Mouse (Mus musculus): Measurements from ENCODE around the gene Abcc12.

Gene Abcc12

DNA sequence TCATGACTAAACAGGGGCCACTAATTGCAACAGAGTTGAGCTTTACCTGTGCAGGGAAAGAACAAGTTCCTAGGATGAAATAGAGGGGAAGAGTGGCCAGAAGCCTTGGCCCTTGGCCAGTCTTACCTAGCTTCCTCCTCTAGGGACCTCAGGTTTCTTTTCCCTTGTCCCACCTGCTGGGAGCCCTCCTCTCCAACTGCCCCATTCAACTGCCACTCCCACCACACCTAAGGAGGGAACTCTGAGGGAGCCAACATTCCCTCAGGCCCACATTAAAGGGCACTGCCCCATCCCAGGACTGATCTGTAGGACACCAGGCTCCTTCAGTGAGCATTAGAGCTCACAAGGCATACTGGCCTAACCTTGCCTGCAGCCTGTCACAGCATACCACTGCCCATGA lies at the start of gene Abcc12:
TSS of gene Abcc12 (minus strand) at position 229 of the 400 bp plus-strand sequence.
- DNase-seq (ENCODE audit: low read depth): no peak

DNA sequence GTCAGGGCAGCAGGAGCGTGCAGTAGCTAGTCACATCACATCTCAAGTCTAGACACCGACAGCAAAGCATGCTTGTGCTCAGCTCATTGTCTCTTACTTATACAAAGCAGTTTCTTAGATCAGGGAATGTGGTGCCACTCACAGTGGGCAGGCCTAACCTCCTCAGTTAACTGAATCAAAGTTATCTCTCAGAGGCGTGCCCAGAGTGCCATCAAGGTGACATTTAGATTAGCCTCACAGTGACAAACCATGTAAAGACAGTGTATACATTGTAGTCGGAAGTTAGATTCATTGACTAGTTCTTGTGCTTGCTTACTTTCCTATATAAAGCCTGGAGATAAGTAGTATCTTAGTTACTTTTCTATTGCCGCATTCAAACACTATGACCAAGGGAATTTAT lies 49.7 kb upstream of the Abcc12 start:
- no peak for DNase-seq (ENCODE audit: low read depth)

DNA sequence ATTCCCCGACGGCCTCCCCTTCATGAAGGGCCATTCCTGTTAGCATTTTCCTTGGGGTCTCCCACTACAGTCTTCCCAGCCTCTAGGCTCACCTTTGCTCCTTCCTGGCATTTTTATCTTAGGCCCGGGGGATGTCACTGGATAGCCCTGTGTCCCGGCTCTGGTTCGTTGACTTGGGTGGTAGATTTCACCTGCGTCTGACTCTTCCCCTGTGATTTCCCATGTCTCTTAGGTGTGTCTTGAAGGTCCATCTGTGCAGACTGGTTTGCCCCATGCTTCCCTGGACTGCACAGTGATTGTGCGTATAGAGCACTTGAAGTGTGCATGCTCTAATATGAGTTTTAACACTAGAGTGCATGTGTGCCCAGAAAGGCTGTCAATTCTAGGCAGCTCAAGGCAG lies 44.4 kb upstream of the Abcc12 start:
- peak; percentile 24 for DNase-seq (ENCODE audit: low read depth)

DNA sequence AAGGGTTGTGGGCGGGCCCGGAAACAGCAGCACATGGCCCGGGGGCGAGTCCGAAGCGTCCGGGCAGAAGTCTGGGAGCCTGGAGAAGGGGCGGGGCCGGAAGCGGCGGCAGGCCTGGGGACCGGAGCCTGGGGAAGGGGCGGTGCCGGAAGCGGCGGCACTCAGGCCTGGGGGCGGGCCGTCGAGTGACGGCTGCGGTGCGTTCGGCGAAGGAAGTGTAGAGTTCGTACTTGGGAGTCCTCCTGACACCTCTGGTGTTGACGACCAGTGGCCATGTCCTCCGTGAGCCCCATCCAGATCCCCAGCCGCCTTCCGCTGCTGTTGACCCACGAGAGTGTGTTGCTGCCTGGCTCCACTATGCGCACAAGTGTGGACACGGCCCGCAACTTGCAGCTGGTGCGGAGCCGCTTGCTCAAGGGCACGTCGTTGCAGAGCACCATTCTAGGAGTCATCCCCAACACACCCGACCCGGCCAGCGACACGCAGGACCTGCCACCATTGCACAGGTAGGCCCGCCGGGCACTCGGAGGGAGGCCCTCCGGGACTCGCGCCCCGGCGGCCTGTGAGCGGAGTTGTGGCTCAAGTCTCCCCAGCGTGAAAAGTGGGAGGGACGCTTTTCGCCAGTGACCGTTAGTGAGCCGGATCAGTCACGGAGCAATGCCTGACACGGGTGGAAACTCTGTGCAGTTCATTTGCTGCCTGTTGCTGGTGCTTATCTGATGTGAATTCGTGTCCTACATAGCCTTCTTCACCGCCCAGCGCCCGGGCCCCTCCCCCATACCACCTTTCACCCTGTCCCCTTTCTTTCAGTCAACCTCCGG lies 43.6 kb upstream of the Abcc12 start, which contains the start of gene Lonp2:
TSS of gene Lonp2 (plus strand) at position 133 of the 821 bp plus-strand sequence.
- peak; percentile 97 for DNase-seq (ENCODE audit: low read depth)

DNA sequence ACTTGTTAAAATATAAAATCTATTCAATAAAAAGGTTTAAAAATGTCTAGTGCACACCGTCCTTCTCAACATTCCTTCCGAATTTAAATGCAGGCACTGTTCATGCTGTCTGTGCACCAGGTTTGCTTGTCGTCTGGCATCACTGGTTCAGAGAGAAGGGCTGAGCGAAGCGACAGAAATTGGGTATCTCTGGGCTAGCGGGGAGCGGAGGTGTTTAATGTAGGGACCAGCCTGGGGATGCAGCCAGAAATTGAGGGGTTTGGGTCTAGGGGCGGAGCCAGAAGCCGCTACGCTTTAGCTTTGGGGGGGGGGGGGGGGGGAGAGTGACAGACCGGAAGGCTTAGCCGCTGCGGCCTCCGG lies 43.0 kb upstream of the Abcc12 start:
- no peak for DNase-seq (ENCODE audit: low read depth)

DNA sequence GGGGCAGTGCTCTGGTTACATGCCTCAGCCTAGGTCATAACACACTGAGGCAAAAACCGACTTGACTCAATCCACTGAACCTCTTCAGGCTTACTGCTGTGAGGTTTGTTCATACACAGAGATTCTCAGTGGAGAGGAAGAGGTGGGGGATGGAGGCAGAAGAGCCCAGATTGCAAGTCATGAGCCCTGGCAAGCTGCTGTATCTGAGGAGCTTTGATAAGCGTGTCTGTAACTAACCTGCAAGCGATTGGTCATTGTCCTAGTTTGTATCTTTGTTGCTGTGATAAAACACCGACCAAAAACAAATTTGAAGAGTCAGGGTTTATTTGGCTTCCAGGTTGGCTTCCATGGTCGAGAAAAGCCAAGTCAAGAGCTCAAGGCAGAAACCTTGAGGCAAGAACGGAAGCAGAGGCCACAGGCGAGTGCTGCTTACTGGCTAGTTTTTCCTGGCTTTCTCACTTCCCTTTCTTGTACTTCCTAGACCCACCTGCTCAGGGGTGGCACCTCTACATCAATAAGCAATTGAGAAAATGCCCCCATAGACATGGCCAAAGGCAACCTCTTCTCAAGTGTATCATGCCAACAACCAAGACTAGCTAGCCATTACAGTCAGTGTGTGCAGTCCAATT lies 37.4 kb upstream of the Abcc12 start:
- peak; percentile 46 for DNase-seq (ENCODE audit: low read depth)

DNA sequence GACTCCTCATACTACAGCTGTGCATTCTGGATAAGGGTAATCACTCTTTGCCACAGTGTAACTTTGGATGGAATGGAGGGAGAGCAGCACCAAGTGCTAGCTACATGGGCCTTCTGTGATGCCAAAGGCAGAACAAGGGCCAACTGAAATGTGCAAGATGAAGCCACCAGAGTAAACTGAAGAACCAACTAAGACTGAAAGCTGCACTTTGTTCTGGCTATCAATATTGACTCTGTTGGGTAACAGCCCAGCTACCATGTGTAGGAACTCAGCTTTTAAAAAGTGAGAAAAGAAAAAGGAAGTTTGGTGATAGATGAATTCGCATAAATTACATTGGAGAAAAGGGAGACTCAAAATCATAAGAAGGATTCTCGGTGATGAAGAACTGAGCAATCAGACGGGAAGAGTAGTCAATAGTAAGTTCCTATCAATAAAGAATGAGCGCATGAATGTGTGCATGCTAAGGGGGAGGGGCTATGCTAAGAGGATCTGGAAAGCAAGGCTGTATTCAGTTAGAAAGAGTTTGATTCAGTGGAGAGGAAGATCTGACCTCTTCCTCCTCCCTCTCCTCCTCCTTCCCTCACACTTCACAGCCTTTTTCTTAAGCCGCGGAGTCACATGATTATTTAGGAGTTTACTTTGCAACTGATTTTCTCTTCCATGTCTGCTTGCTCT lies 34.7 kb upstream of the Abcc12 start:
- no peak for DNase-seq (ENCODE audit: low read depth)

DNA sequence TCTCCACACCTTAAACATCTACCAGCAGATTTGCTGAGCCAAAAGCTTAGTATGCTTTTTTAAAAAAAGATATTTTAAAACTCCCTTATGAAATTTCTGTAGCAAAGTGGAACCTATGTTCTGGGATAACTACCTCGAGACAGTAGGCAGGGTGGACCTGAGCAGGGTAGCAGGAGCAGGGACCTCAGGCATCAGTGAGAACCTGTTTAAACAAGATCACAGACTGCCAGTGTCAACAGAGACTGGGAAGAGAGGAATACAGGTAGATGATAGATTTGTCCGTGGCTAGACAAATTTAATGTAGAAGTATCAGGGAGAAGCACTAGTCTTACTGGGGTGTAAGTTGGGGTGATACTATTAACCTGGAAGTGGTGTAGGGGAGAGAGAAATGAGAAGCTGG lies 33.3 kb upstream of the Abcc12 start:
- DNase-seq (ENCODE audit: low read depth): no peak

DNA sequence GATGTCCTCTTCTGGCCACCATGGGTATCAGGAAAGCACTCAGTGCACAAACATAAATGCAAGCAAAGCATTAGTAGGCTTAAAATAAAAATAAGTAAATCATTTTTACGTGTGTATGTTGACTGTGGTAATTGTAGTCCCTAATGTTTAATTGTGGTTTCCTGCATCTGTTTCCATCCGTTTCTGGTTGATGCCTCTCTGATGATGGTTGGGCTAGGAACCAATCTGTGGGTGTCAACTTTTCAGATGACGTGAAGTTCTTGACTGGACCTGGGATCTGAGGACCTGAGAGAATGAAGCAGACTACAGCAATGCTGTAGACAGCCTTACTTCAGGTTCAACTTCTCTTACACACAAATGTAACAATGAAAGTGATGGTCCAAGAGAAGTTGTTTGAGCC lies 24.2 kb upstream of the Abcc12 start:
- DNase-seq (ENCODE audit: low read depth): peak; percentile 36

DNA sequence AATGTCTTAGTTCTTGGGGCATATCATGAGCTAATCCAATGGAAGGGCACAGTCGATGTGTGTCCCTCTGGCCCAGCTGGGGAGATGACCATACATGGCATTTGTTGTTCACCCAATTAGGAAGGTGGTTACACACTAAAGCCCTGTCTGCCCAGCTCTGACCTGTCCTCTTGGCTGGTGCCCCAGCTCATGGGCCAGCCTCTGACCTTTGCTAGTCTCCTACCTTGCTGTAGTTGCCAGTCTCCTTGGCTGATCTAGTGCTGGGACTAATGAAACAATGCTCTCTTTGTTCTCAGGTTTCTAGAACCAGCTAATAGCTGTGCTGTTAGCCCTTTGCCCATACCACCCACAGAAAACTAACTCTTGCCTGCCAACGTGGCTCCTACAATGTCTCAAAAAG lies 22.7 kb upstream of the Abcc12 start:
- DNase-seq (ENCODE audit: low read depth): no peak

DNA sequence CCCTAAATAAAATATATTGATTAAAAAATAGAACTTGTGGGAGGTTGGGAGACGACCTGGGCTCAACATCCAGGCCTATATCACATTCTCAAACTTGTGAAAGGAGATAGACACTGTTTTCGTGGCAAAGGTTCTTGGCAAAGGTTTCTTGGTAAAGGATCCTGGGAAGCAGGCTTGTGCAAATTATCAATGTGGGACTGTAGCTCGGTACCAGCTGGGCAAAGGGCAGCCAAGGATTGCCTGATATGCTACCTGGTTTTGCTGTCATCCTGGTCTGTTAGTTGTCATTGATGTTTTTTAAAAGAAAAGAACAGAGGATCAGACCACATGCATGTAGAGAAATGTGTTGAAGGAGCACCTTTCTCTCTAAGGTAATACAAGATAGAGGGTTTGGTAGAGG lies 19.8 kb upstream of the Abcc12 start:
- DNase-seq (ENCODE audit: low read depth): no peak

DNA sequence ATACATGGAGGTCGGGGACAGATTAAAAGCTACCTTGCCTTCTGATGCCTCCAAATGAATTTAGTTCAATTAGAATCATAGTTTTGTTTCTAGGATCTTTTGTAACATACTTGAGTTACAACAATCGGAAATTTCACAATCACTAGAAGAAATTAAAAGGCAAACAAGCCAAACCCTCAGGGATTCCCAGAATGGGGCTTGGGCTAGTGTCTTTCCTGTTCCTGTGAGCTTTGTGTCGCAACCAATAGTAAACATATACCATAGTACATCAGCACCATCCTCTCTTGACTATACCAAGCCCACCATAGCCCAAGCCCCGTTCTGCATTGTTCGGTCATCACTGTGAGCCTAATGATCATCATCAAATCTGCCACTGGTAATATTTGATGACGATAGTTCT lies 18.8 kb upstream of the Abcc12 start:
- peak; percentile 31 for DNase-seq (ENCODE audit: low read depth)

DNA sequence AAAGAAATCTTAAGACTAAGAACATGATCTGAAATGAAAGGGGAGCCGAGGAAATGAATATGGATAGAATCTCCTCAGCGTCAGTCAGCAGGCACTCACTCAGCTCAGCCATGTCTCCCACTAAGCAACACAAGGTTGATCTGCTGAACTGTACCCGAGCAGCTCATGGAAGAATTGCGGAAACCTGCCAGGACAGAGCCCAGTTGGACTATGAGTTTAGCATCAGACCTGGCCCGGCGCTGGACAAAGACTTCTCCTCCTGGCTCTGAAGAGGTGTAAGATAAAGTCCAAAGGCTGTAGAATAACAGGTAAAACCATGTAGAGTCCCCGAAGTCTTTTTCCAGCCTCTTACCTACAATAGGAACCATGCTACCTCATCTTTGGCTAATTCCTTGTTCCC lies 17.2 kb upstream of the Abcc12 start:
- DNase-seq (ENCODE audit: low read depth): no peak

DNA sequence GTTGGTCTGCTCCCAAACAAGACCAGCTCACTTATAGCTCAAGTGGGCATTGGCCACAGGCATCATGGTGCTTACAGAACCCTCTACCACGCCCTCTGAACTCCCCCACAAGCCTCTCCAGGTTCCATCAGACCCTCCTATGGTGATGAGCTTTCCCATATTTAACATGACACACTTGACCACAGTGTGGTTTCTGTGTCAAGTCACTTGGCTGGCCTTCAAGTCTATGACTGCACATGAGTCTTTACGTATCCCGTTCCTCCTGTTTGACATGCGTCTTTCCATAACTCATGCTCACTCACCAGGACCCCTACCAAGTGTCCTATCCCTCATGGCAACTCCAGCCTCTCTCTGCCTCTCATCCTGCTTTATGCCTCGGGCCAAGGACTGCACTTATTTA lies 15.2 kb upstream of the Abcc12 start:
- peak; percentile 65 for DNase-seq (ENCODE audit: low read depth)

DNA sequence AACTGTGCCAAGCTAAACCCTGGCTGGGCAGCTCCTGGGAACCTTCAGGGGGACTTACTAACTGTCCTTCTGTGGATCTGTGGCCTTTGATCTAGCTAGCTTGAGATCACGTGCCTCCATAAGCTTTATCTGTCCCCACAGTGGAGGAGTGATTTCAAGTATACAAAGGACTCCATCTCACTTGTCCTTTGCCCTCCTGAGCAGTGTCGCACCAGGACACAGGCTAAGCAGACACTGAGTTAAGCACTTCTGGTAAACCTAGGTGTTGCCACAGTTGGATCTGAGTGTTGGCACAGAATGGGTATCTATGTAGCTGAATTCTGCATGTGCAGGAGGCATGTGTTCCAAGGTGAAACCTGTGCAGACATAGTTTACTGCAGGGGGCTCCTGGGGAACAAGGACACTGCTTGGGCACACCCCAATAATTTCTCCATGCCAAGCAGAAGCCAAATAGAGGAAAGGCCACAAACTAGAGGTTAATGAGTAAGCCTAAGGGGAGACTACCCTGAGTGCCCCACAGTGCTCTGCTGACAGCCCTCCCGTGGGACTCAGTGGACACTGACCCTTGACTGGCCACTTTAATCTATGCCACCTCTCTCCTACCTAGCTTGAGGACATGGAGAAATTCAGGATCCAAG lies 13.8 kb upstream of the Abcc12 start:
- DNase-seq (ENCODE audit: low read depth): no peak

DNA sequence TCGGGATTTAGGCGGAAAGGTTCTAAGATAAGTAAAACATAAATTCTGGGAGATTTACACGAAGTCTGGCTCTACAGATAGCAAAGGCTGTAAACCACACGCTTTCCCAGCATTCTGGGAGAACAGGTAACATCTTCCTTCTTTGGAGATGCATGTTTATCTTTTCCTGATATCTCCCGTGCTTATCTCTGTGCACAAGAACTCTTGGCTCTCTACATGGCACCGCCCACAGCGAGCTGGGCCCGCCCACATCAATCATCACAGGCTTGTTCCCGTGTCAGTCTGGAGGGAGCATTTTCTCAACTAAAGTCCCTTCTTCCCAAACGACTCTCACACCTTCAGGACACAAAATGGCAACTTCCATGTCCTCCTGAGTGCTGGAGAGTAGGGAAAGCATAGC lies 12.6 kb upstream of the Abcc12 start:
- DNase-seq (ENCODE audit: low read depth): no peak

DNA sequence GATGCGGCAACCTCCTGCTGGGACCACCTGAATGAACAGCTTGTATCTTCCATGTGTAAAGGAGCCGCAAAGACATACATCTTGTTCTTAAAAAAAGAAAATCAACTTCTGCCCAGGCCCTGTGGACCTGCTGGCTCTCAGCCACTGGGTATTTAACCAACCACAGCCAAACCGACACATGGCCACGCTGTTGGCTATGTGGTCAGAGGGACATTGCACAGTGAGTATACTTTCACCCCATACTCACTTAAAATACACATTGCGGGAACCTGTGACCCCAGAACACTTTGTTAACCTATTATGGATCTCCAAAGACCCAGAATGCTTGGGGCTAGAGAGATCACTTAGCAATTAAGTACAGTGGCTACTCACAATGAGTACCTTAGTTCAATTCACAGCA lies 7.9 kb upstream of the Abcc12 start:
- DNase-seq (ENCODE audit: low read depth): no peak

DNA sequence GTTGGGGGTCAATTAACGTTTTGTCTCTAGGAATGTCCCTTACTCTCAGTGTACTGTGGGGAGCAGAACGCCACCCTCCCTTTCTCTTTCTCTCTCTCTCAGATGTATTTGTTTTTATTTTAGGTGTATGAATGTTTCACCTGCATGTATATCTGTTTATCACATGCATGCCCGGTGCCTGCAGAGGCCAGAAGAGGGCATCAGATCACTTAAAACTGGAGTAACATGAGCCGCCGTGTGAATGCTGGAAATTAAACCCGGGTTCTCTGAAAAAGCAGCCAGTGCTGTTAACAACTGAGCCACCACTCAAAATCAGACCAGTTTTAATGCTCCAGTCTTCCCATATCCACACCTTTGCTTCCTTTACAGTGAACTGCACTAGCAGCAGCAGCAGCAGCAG lies 6.2 kb upstream of the Abcc12 start:
- peak; percentile 75 for DNase-seq (ENCODE audit: low read depth)

DNA sequence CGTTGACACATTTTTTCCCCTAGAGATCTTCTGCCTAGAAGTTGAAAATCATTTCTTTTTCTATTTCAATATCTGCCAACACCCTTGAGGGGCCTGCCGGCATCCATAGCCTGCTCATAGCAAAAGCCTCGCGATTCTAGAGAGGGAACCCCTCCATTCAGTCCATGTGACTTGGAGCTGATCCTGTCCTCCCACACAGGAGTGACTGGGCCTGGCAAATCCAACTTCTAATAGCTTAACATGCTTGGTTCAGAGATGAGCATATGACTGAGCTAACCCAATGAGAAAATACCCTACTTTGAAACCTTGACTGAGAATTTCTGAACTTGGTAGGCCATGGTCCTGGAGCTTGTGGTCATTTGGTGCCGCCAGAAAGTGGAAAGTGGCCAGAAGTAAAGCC lies 5.6 kb upstream of the Abcc12 start:
- no peak for DNase-seq (ENCODE audit: low read depth)

DNA sequence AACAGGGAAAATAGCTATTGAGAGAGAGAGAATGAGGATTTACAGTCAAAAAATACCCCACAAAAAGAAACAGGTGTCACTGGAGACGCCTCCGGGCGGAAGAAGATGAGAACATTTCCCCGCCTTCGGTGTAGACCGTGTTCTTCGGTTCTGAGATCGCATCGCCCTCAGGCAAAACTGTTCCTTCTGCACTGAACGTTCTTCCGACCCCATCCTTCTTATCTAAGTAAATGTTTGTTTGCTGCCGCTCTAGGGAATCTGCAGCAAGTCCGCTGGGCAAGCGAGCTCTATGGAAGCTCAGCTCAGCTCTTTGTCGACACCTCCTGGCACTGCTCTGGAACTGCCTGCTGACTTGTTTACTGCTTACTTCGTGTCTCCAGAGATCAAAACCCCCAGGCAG lies 5.0 kb upstream of the Abcc12 start:
- DNase-seq (ENCODE audit: low read depth): peak; percentile 84

DNA sequence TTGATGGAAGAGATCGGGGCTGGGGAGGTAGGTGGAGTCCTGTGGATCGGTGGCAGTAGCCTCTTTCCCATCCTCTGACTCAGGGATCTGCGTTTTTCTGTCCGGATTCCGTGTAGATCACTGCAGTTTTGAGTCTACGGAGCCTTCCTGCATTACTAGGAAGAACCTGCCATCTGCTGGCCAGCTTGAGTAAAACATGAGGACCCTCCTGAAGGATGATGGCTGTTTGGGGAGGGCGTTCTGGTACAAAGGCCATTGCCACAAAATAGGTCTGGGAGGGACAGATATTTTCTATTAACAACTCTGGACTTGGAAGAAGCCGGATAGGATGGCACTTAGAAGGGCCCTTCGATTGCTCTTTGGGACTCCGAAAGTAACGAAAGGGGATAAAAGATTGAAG lies 4.6 kb upstream of the Abcc12 start:
- peak; percentile 88 for DNase-seq (ENCODE audit: low read depth)

DNA sequence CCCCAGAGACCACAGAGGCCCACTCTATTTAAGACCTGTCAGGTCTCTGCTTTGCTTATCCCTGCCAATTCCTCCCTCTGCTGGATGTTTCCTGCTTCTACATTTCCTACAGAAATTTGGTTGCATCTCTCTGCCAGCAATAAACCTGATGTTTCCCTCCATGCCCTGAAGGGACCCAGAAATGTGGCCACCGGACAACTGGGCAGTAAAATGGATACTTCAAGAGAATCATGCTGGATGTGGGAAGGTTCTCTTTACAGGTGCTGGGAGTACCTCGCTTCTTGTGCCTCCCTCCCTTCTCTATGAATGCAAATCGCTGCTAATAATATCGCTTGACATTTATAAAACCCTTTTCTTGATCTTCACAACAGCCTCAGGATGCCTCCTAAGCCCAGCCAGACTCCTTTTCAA lies 1.4 kb upstream of the Abcc12 start:
- no peak for DNase-seq (ENCODE audit: low read depth)

DNA sequence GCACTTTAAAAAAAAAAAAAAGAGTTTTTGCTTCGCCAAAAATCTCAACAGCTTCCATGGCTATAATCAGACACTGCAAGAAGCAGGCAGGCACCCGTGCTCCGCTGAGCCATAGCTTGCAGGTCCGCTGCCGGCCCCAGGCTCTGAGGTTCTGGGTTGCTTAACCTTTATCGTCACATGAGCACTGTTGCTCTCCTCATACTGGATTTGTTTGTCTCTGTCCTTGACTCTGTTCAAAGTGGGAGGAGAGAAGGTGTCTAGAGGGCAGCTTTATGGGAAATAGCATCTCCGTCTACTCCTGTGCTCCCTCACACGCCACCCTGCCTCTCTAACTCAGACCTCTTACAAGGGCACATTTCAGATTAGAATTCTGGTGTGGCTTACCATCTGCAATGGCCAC lies 1.8 kb downstream of the Abcc12 start:
- no peak for DNase-seq (ENCODE audit: low read depth)

All from 416B (cell line).